Mouse (Mus musculus): ENCODE data around the gene Cd209e. TPM values are rescaled to one million over a fixed set of nuclear protein-coding genes. Genes with fewer than 3 reads are reported as not detected.
"Not testable (repeated sequence)": the region's sequence is repeated elsewhere in the genome, so short reads cannot be mapped to it uniquely, and the experiment has no call there.

Gene Cd209e
- not detected in 2 replicates for polyA plus RNA-seq (2015; fragmentation: Nextera tagmentation; extraction: Ambion mirVana)

DNA sequence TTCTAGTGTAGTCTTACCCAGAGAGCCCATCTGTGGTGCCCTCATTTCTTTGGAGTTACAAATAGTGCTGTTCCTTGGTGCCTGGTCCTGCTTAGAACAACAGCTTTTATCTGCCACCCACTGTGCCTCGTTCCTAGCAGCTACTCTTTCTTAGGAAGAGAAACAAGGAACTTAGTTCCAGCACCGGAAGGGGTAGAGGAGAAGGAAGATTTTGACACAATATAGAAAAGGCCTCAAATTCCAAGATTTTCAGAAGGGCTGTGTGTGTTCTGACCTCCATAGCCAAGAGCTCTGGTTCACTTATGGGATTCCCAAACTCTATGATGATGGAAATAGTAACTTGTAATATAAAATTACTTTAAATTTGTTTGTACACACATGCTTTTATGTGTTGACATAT, at the start of gene Cd209e:
TSS of gene Cd209e (minus strand) at position 101 of the 400 bp plus-strand sequence.
- Histone ChIP-seq H3K4me1 (replicated peaks; ENCODE audit: insufficient read depth, low read length) (no peaks in the 10 kb centered on the region), H3K9ac (ENCODE audit: low read depth, low read length) (no peak within 1 kb of the TSS), H3K27me3 (ENCODE audit: insufficient read depth, low read length) (no peaks in the 10 kb centered on the region), H3K9me3 (replicated peaks; ENCODE audit: low read length) (no peaks in the 10 kb centered on the region), H3K4me2 (ENCODE audit: low read length) (no peak within 1 kb of the TSS), H3K36me3 (ENCODE audit: insufficient read depth, low read length) (no peaks in the 10 kb centered on the region), H3K27ac (no peak within 1 kb of the TSS), H3K4me3 (replicated peaks; ENCODE audit: low read depth, low read length) (no peak within 1 kb of the TSS)
- ATAC-seq (replicated peaks; ENCODE audit: low FRiP score, low read depth) (no peak), DNase-seq (ENCODE audit: low spot score) (no peak)
- WGBS: 73% methylated on average over 2 of the region's 2 CpGs
- TF ChIP-seq CTCF (IDR thresholded peaks at IDR 0.05; ENCODE audit: low read depth): no peak

- no peaks in the 10 kb centered on the region for H3K27me3 ChIP-seq (ENCODE audit: insufficient read depth, low read length)
- DNase-seq (ENCODE audit: low spot score): no peak
- no peak for TF ChIP-seq CTCF (IDR thresholded peaks at IDR 0.05; ENCODE audit: low read depth)
- H3K9ac ChIP-seq (ENCODE audit: low read depth, low read length): no peak within 1 kb of the TSS
- 77% methylated on average over 4 of the region's 4 CpGs for WGBS
- no peaks in the 10 kb centered on the region for H3K36me3 ChIP-seq (ENCODE audit: insufficient read depth, low read length)
- H3K4me1 ChIP-seq (replicated peaks; ENCODE audit: insufficient read depth, low read length): no peaks in the 10 kb centered on the region
- no peak for ATAC-seq (replicated peaks; ENCODE audit: low FRiP score, low read depth)
- H3K27ac ChIP-seq: no peak within 1 kb of the TSS
- no peak within 1 kb of the TSS for H3K4me2 ChIP-seq (ENCODE audit: low read length)
- no peaks in the 10 kb centered on the region for H3K9me3 ChIP-seq (replicated peaks; ENCODE audit: low read length)
- H3K4me3 ChIP-seq (replicated peaks; ENCODE audit: low read depth, low read length): no peak within 1 kb of the TSS
Measured at GRCm38 (mm10) chr8:3878455-3878854, 24.3 kb upstream of the Cd209e start, which contains the start of gene Cd209d. Gene Cd209d, minus strand, starts transcription at chr8:3878555.

- TF ChIP-seq CTCF (IDR thresholded peaks at IDR 0.05; ENCODE audit: low read depth): no peak
Measured at GRCm38 (mm10) chr8:3876121-3876520, 22.0 kb upstream of the Cd209e start.

GRCm38 (mm10) chr8:3862736-3863135, 8.6 kb upstream of the Cd209e start:
- H3K9ac ChIP-seq (ENCODE audit: low read depth, low read length); H3K9me3 ChIP-seq (replicated peaks; ENCODE audit: low read length); H3K4me2 ChIP-seq (ENCODE audit: low read length); ATAC-seq (replicated peaks; ENCODE audit: low FRiP score, low read depth); H3K27ac ChIP-seq; H3K27me3 ChIP-seq (ENCODE audit: insufficient read depth, low read length); H3K4me3 ChIP-seq (replicated peaks; ENCODE audit: low read depth, low read length); H3K36me3 ChIP-seq (ENCODE audit: insufficient read depth, low read length); H3K4me1 ChIP-seq (replicated peaks; ENCODE audit: insufficient read depth, low read length); DNase-seq (ENCODE audit: low spot score): not testable (repeated sequence)

More at GRCm38 (mm10) chr8:3876121-3876520, 22.0 kb upstream of the Cd209e start:
- H3K9me3 ChIP-seq (replicated peaks; ENCODE audit: low read length): no peaks in the 10 kb centered on the region
- H3K4me2 ChIP-seq (ENCODE audit: low read length): no peak overlapping the region
- no peaks in the 10 kb centered on the region for H3K27me3 ChIP-seq (ENCODE audit: insufficient read depth, low read length)
- no peak overlapping the region for H3K9ac ChIP-seq (ENCODE audit: low read depth, low read length)
- no peaks in the 10 kb centered on the region for H3K36me3 ChIP-seq (ENCODE audit: insufficient read depth, low read length)
- no peak for ATAC-seq (replicated peaks; ENCODE audit: low FRiP score, low read depth)
- 90% methylated on average over 2 of the region's 2 CpGs for WGBS
- H3K27ac ChIP-seq: no peak overlapping the region
- H3K4me3 ChIP-seq (replicated peaks; ENCODE audit: low read depth, low read length): no peak overlapping the region
- no peak for DNase-seq (ENCODE audit: low spot score)
- H3K4me1 ChIP-seq (replicated peaks; ENCODE audit: insufficient read depth, low read length): no peaks in the 10 kb centered on the region

GRCm38 (mm10) chr8:3803091-3803490, 51.0 kb downstream of the Cd209e start:
- Histone ChIP-seq H3K4me1 (replicated peaks; ENCODE audit: insufficient read depth, low read length) (no peaks in the 10 kb centered on the region), H3K9ac (ENCODE audit: low read depth, low read length) (no peak overlapping the region), H3K9me3 (replicated peaks; ENCODE audit: low read length) (no peaks in the 10 kb centered on the region), H3K4me3 (replicated peaks; ENCODE audit: low read depth, low read length) (no peak overlapping the region), H3K27ac (no peak overlapping the region), H3K27me3 (ENCODE audit: insufficient read depth, low read length) (no peaks in the 10 kb centered on the region), H3K4me2 (ENCODE audit: low read length) (no peak overlapping the region), H3K36me3 (ENCODE audit: insufficient read depth, low read length) (no peaks in the 10 kb centered on the region)
- DNase-seq (ENCODE audit: low spot score) (no peak), ATAC-seq (replicated peaks; ENCODE audit: low FRiP score, low read depth) (no peak)
- no peak for TF ChIP-seq CTCF (IDR thresholded peaks at IDR 0.05; ENCODE audit: low read depth)
- 85% methylated on average over 14 of the region's 14 CpGs for WGBS

Other genes starting within 250 kb of the Cd209e start
- 44.4 and 48.4 TPM in 2 replicates for gene Xab2, start 233.0 kb downstream of the Cd209e start, polyA plus RNA-seq (2015; fragmentation: Nextera tagmentation; extraction: Ambion mirVana)
- gene Pet100, start 232.8 kb downstream of the Cd209e start, polyA plus RNA-seq (2015; fragmentation: Nextera tagmentation; extraction: Ambion mirVana): 132 and 151 TPM in 2 replicates
- gene Pcp2, start 228.8 kb downstream of the Cd209e start, polyA plus RNA-seq (2015; fragmentation: Nextera tagmentation; extraction: Ambion mirVana): 0.42 TPM in 1 of 2 replicates, not detected in the other
- gene Stxbp2, start 223.4 kb downstream of the Cd209e start, polyA plus RNA-seq (2015; fragmentation: Nextera tagmentation; extraction: Ambion mirVana): 88.6 and 93.3 TPM in 2 replicates
- gene Retn, start 198.5 kb downstream of the Cd209e start, polyA plus RNA-seq (2015; fragmentation: Nextera tagmentation; extraction: Ambion mirVana): 0.27 and 0.58 TPM in 2 replicates
- gene Mcemp1, start 188.6 kb downstream of the Cd209e start, polyA plus RNA-seq (2015; fragmentation: Nextera tagmentation; extraction: Ambion mirVana): 0.47 and 0.54 TPM in 2 replicates
- gene Fcor, start 181.9 kb downstream of the Cd209e start, polyA plus RNA-seq (2015; fragmentation: Nextera tagmentation; extraction: Ambion mirVana): 8.3 and 8.9 TPM in 2 replicates
- 32.1 and 32.9 TPM in 2 replicates for gene Trappc5, start 178.0 kb downstream of the Cd209e start, polyA plus RNA-seq (2015; fragmentation: Nextera tagmentation; extraction: Ambion mirVana)
- gene Fcer2a, start 160.1 kb downstream of the Cd209e start, polyA plus RNA-seq (2015; fragmentation: Nextera tagmentation; extraction: Ambion mirVana): 0.08 TPM in 1 of 2 replicates, not detected in the other
- 0.18 and 0.34 TPM in 2 replicates for gene Clec4g, start 133.7 kb downstream of the Cd209e start, polyA plus RNA-seq (2015; fragmentation: Nextera tagmentation; extraction: Ambion mirVana)
- gene Cd209a, start 105.3 kb downstream of the Cd209e start, polyA plus RNA-seq (2015; fragmentation: Nextera tagmentation; extraction: Ambion mirVana): 0.08 and 0.10 TPM in 2 replicates
- not detected in 2 replicates for gene Cd209d, start 24.2 kb upstream of the Cd209e start, polyA plus RNA-seq (2015; fragmentation: Nextera tagmentation; extraction: Ambion mirVana)
- not detected in 2 replicates for gene Cd209b, start 72.5 kb upstream of the Cd209e start, polyA plus RNA-seq (2015; fragmentation: Nextera tagmentation; extraction: Ambion mirVana)
- 0.23 and 0.24 TPM in 2 replicates for gene Cd209c, start 100.4 kb upstream of the Cd209e start, polyA plus RNA-seq (2015; fragmentation: Nextera tagmentation; extraction: Ambion mirVana)

All from kidney, postnatal 0 days (tissue).